Mouse (Mus musculus) myocyte (in vitro differentiated cells): ENCODE results near the gene Ccdc33. TPM values are rescaled to one million over a fixed set of nuclear protein-coding genes. Genes with fewer than 3 reads are reported as not detected.

Experiments
- H3K27me3 ChIP-seq: one replicate; pipeline ENCODE4 v1.6.1; 2011; ENCODE audit not compliant: control insufficient read depth, insufficient read depth, insufficient read length
- H3K36me3 ChIP-seq: one replicate; pipeline ENCODE4 v1.6.1; 2011; ENCODE audit not compliant: control insufficient read depth, insufficient read depth
- H3K4me2 ChIP-seq: one replicate; pipeline ENCODE4 v1.6.1; 2011; ENCODE audit warnings: low read depth, control low read depth
- H3K4me3 ChIP-seq: one replicate; pipeline ENCODE4 v1.5.1; 2011; ENCODE audit warnings: mild to moderate bottlenecking, control low read depth, moderate library complexity
- H3K79me2 ChIP-seq: one replicate; pipeline ENCODE4 v1.6.1; 2011; ENCODE audit not compliant: control insufficient read depth, insufficient read depth
- H3ac ChIP-seq: one replicate; pipeline ENCODE4 v1.6.1; 2011; ENCODE audit not compliant: control insufficient read depth, insufficient read length
- CEBPB ChIP-seq: IDR thresholded peaks from 2 replicates; pipeline ENCODE4 v1.6.1; 2011; ENCODE audit warnings: mild to moderate bottlenecking, moderate library complexity; ENCODE audit not compliant: poor library complexity, insufficient read depth, severe bottlenecking
- E2F4 ChIP-seq: IDR thresholded peaks from one replicate; pipeline ENCODE4 v1.6.1; 2011; ENCODE audit warnings: mild to moderate bottlenecking, control low read depth, moderate library complexity; ENCODE audit not compliant: insufficient read depth
- MAX ChIP-seq: IDR thresholded peaks from one replicate; pipeline ENCODE4 v1.6.1; 2011; ENCODE audit warnings: low read depth, mild to moderate bottlenecking, control low read depth
- MYOD1 ChIP-seq, 3 experiments: IDR thresholded peaks; one replicate each; pipeline ENCODE4 v1.6.1; 2011; ENCODE audit warnings: control low read depth in 2 of 3, low read depth in 2 of 3, mild to moderate bottlenecking in 2 of 3, moderate library complexity in 1 of 3; ENCODE audit not compliant: insufficient read length in 2 of 3, control insufficient read depth in 1 of 3
- MYOG ChIP-seq, 3 experiments: IDR thresholded peaks; one replicate each; pipeline ENCODE4 v1.6.1; 2011; ENCODE audit warnings: control low read depth in 2 of 3, low read depth in 2 of 3, mild to moderate bottlenecking in 2 of 3; ENCODE audit not compliant: insufficient read length in 2 of 3, control insufficient read depth in 1 of 3, insufficient read depth in 1 of 3
- POLR2A ChIP-seq: IDR thresholded peaks from one replicate; pipeline ENCODE4 v1.6.1; 2011; ENCODE audit warnings: low read depth, mild to moderate bottlenecking, control low read depth, moderate library complexity; ENCODE audit not compliant: insufficient read length
- POLR2AphosphoS2 ChIP-seq: IDR thresholded peaks from one replicate; pipeline ENCODE4 v1.6.1; 2011; ENCODE audit warnings: low read depth, control low read depth; ENCODE audit not compliant: insufficient read length
- REST ChIP-seq: IDR thresholded peaks from one replicate; pipeline ENCODE4 v1.6.1; 2011; ENCODE audit warnings: mild to moderate bottlenecking, control low read depth, moderate library complexity; ENCODE audit not compliant: insufficient read depth, insufficient read length
- SRF ChIP-seq: IDR thresholded peaks from one replicate; pipeline ENCODE4 v1.6.1; 2011; ENCODE audit warnings: low read depth; ENCODE audit not compliant: control insufficient read depth, insufficient read length
- TCF12 ChIP-seq: IDR thresholded peaks from one replicate; pipeline ENCODE4 v1.6.1; 2011; ENCODE audit warnings: mild to moderate bottlenecking, control low read depth; ENCODE audit not compliant: poor library complexity, insufficient read depth, severe bottlenecking
- TCF3 ChIP-seq: IDR thresholded peaks from one replicate; pipeline ENCODE4 v1.6.1; 2011; ENCODE audit warnings: low read depth, control low read depth; ENCODE audit not compliant: insufficient read length
- USF1 ChIP-seq: IDR thresholded peaks from one replicate; pipeline ENCODE4 v1.6.1; 2011; ENCODE audit warnings: low read depth, mild to moderate bottlenecking, control low read depth, moderate library complexity
- polyA plus RNA-seq: library from polyadenylated mRNA; unstranded; fragments of >200 nt; fragmentation: generic; extraction: Trizol; gene quantifications from one replicate; pipeline ENCODE4 v1.2.1, GENCODE M21; 2012; ENCODE audit warnings: missing spikeins

Gene Ccdc33
- polyA plus RNA-seq, 1 experiment = not detected

GRCm38 (mm10) chr9:58105595-58106169, 12.9 kb downstream of the Ccdc33 start:
- Histone ChIP-seq H3K79me2 (no peaks in the 10 kb centered on the region), H3K4me3 (no peak overlapping the region), H3ac (no peak overlapping the region), H3K4me2 (no peak overlapping the region), H3K36me3 (no peaks in the 10 kb centered on the region), H3K27me3 (peaks cover 14% of the 10 kb centered on the region)
- TF ChIP-seq TCF3 (no peak), MAX (no peak), MYOG (IDR thresholded peaks at IDR 0.05; ENCODE audit: control insufficient read depth in 1 of 3, insufficient read depth in 1 of 3, insufficient read length in 2 of 3, low read depth in 2 of 3) (no peak), E2F4 (no peak), POLR2AphosphoS2 (no peak), TCF12 (no peak), SRF (no peak), POLR2A (no peak), MYOD1 (IDR thresholded peaks at IDR 0.05; ENCODE audit: control insufficient read depth in 1 of 3, insufficient read length in 2 of 3, low read depth in 2 of 3) (no peak), CEBPB (no peak), REST (no peak), USF1 (no peak)

GRCm38 (mm10) chr9:58103647-58104046, 15.0 kb downstream of the Ccdc33 start:
- Histone ChIP-seq H3K79me2 (no peaks in the 10 kb centered on the region), H3K4me3 (no peak overlapping the region), H3K27me3 (peaks cover 14% of the 10 kb centered on the region), H3K36me3 (no peaks in the 10 kb centered on the region), H3K4me2 (no peak overlapping the region), H3ac (no peak overlapping the region)
- TF ChIP-seq SRF (no peak), POLR2A (no peak)

GRCm38 (mm10) chr9:58102013-58102412, 16.6 kb downstream of the Ccdc33 start:
- Histone ChIP-seq H3K4me2 (no peak overlapping the region), H3ac (no peak overlapping the region), H3K27me3 (peaks cover 14% of the 10 kb centered on the region), H3K36me3 (no peaks in the 10 kb centered on the region), H3K79me2 (no peaks in the 10 kb centered on the region), H3K4me3 (no peak overlapping the region)
- TF ChIP-seq USF1 (no peak), CEBPB (no peak), MAX (no peak), E2F4 (no peak), MYOG (IDR thresholded peaks at IDR 0.05; ENCODE audit: control insufficient read depth in 1 of 3, insufficient read depth in 1 of 3, insufficient read length in 2 of 3, low read depth in 2 of 3) (no peak), POLR2AphosphoS2 (no peak), TCF3 (no peak), POLR2A (no peak), TCF12 (no peak), SRF (no peak), MYOD1 (IDR thresholded peaks at IDR 0.05; ENCODE audit: control insufficient read depth in 1 of 3, insufficient read length in 2 of 3, low read depth in 2 of 3) (no peak), REST (no peak)

GRCm38 (mm10) chr9:58099836-58100565, 18.6 kb downstream of the Ccdc33 start:
- H3K27me3 ChIP-seq = peaks cover 10% of the 10 kb centered on the region
- H3ac ChIP-seq = no peak overlapping the region
- TF ChIP-seq REST (no peak), E2F4 (no peak), MAX (no peak), TCF3 (no peak), POLR2A (no peak), MYOD1 (IDR thresholded peaks at IDR 0.05; ENCODE audit: control insufficient read depth in 1 of 3, insufficient read length in 2 of 3, low read depth in 2 of 3) (no peak), TCF12 (no peak), SRF (no peak), MYOG (IDR thresholded peaks at IDR 0.05; ENCODE audit: control insufficient read depth in 1 of 3, insufficient read depth in 1 of 3, insufficient read length in 2 of 3, low read depth in 2 of 3) (no peak), CEBPB (no peak), POLR2AphosphoS2 (no peak), USF1 (no peak)
- H3K4me2 ChIP-seq = no peak overlapping the region
- H3K4me3 ChIP-seq = no peak overlapping the region
- H3K36me3 ChIP-seq = no peaks in the 10 kb centered on the region
- no peaks in the 10 kb centered on the region for H3K79me2 ChIP-seq

- Histone ChIP-seq H3K4me3 (no peak overlapping the region), H3K4me2 (no peak overlapping the region), H3K79me2 (no peaks in the 10 kb centered on the region), H3K36me3 (no peaks in the 10 kb centered on the region), H3K27me3 (peaks cover under 1% of the 10 kb centered on the region), H3ac (no peak overlapping the region)
- TF ChIP-seq MYOG (IDR thresholded peaks at IDR 0.05; ENCODE audit: control insufficient read depth in 1 of 3, insufficient read depth in 1 of 3, insufficient read length in 2 of 3, low read depth in 2 of 3) (no peak), REST (no peak), MYOD1 (IDR thresholded peaks at IDR 0.05; ENCODE audit: control insufficient read depth in 1 of 3, insufficient read length in 2 of 3, low read depth in 2 of 3) (no peak), POLR2AphosphoS2 (no peak), MAX (no peak), E2F4 (no peak), CEBPB (no peak), TCF3 (no peak), TCF12 (no peak), USF1 (no peak), POLR2A (no peak), SRF (no peak)
These were observed 21.9 kb downstream of the Ccdc33 start for GRCm38 (mm10) chr9:58096629-58097301.
